Mouse (Mus musculus) hindbrain, embryonic 14.5 days (tissue): ENCODE results near the gene Pard3. TPM values are rescaled to one million over a fixed set of nuclear protein-coding genes. Genes with fewer than 3 reads are reported as not detected.
A peak's percentile ranks its signal among the peaks of the same experiment; 100 is the strongest.

ENCODE experiments used
- ATAC-seq: fragments of 200-750 bp; cut with Nextera tagmentation; 2 replicates; pipeline ENCODE4 v1.8.0; 2017; ENCODE audit warnings: moderate number of reproducible peaks, mild to moderate bottlenecking, moderate TSS enrichment, moderate library complexity; ENCODE audit not compliant: low FRiP score
- DNase-seq: peaks from one replicate; pipeline ENCODE4 v3.0.0-alpha.2; 2015; ENCODE audit warnings: low spot score
- H3K27ac ChIP-seq: fragments of 300-500 bp; sonication (generic); 2 replicates; pipeline ENCODE4 v1.5.1; 2014; ENCODE audit warnings: mild to moderate bottlenecking, moderate library complexity
- H3K27me3 ChIP-seq: fragments of 300-500 bp; sonication (generic); 2 replicates; pipeline ENCODE4 v1.6.1; 2014; ENCODE audit warnings: mild to moderate bottlenecking, low read length, mixed read lengths; ENCODE audit not compliant: control insufficient read depth, insufficient read depth
- H3K36me3 ChIP-seq: fragments of 300-500 bp; sonication (generic); replicated peaks from 2 replicates; pipeline ENCODE4 v1.6.1; 2014; ENCODE audit not compliant: control insufficient read depth, insufficient read depth
- H3K4me1 ChIP-seq: fragments of 300-500 bp; sonication (generic); replicated peaks from 2 replicates; pipeline ENCODE4 v1.6.1; 2014; ENCODE audit warnings: antibody characterized with exemption, low read length, mixed read lengths; ENCODE audit not compliant: control insufficient read depth, insufficient read depth
- H3K4me2 ChIP-seq: fragments of 300-500 bp; sonication (generic); replicated peaks from 2 replicates; pipeline ENCODE4 v1.6.1; 2014; ENCODE audit warnings: mild to moderate bottlenecking, moderate library complexity
- H3K4me3 ChIP-seq: fragments of 300-500 bp; sonication (generic); replicated peaks from 2 replicates; pipeline ENCODE4 v1.5.1; 2014; ENCODE audit warnings: mild to moderate bottlenecking, low read length
- H3K9ac ChIP-seq: fragments of 300-500 bp; sonication (generic); 2 replicates; pipeline ENCODE4 v1.6.1; 2014
- H3K9me3 ChIP-seq: fragments of 300-500 bp; sonication (generic); 2 replicates; pipeline ENCODE4 v1.6.1; 2016; ENCODE audit warnings: low read length; ENCODE audit not compliant: control insufficient read depth
- WGBS: fragments of 180-500 bp; shearing (Covaris S2); extraction: QIAGEN DNeasy Blood & Tissue Kit; methylation state at CpG from one replicate; pipeline ENCODE4 v1.1.7; 2014; 5-methylcytosine and 5-hydroxymethylcytosine counted together
- polyA plus RNA-seq: library from polyadenylated mRNA; unstranded; fragments of >200 nt; fragmentation: Nextera tagmentation; extraction: Ambion mirVana; gene quantifications from 2 replicates; pipeline ENCODE4 v1.2.1, GENCODE M21; 2014

Pard3 gene
- polyA plus RNA-seq, 1 experiment from 2014 or later, result 25.5 TPM

GRCm38 (mm10) chr8:127118373-127118861 lies 54.7 kb downstream of the Pard3 start:
- no peaks in the 10 kb centered on the region for H3K9me3 ChIP-seq
- no peak overlapping the region for H3K27ac ChIP-seq
- 67% methylated on average over 11 of the region's 11 CpGs for WGBS
- H3K4me1 ChIP-seq, result peaks cover 9% of the 10 kb centered on the region
- no peak overlapping the region for H3K9ac ChIP-seq
- H3K4me3 ChIP-seq, result no peak overlapping the region
- DNase-seq (no peak), ATAC-seq (no peak)
- H3K27me3 ChIP-seq, result no peaks in the 10 kb centered on the region
- no peaks in the 10 kb centered on the region for H3K36me3 ChIP-seq
- H3K4me2 ChIP-seq, result no peak overlapping the region

GRCm38 (mm10) chr8:127123391-127123790 lies 59.7 kb downstream of the Pard3 start:
- 92% methylated on average over 3 of the region's 3 CpGs for WGBS
- no peak for ATAC-seq
- H3K4me1 ChIP-seq, result peaks cover 25% of the 10 kb centered on the region

GRCm38 (mm10) chr8:127124795-127125194 lies 61.1 kb downstream of the Pard3 start:
- peaks cover 26% of the 10 kb centered on the region for H3K4me1 ChIP-seq
- H3K9ac ChIP-seq, result no peak overlapping the region
- no peaks in the 10 kb centered on the region for H3K36me3 ChIP-seq
- H3K27ac ChIP-seq, result no peak overlapping the region
- H3K4me2 ChIP-seq, result no peak overlapping the region
- H3K27me3 ChIP-seq, result no peaks in the 10 kb centered on the region
- H3K9me3 ChIP-seq, result no peaks in the 10 kb centered on the region
- DNase-seq (no peak), ATAC-seq (no peak)
- WGBS, result 41% methylated on average over 8 of the region's 8 CpGs
- H3K4me3 ChIP-seq, result no peak overlapping the region

More at GRCm38 (mm10) chr8:127123391-127123790, 59.7 kb downstream of the Pard3 start:
- Histone ChIP-seq H3K4me3 (no peak overlapping the region), H3K4me2 (no peak overlapping the region), H3K27me3 (no peaks in the 10 kb centered on the region), H3K9ac (no peak overlapping the region), H3K36me3 (no peaks in the 10 kb centered on the region), H3K9me3 (no peaks in the 10 kb centered on the region), H3K27ac (no peak overlapping the region)
- no peak for DNase-seq

- Histone ChIP-seq H3K36me3 (no peaks in the 10 kb centered on the region), H3K4me1 (peaks cover 26% of the 10 kb centered on the region), H3K27me3 (no peaks in the 10 kb centered on the region), H3K9ac (no peak overlapping the region), H3K4me3 (no peak overlapping the region), H3K9me3 (no peaks in the 10 kb centered on the region), H3K4me2 (no peak overlapping the region), H3K27ac (no peak overlapping the region)
- DNase-seq (no peak), ATAC-seq (no peak)
- WGBS, result 28% methylated on average over 11 of the region's 11 CpGs
Observed at GRCm38 (mm10) chr8:127125686-127126683, 62.3 kb downstream of the Pard3 start.

GRCm38 (mm10) chr8:127128781-127129396 lies 65.2 kb downstream of the Pard3 start:
- H3K9ac ChIP-seq, result no peak overlapping the region
- no peak for DNase-seq
- H3K4me1 ChIP-seq, result peaks cover 26% of the 10 kb centered on the region

GRCm38 (mm10) chr8:127134327-127134726 lies 70.6 kb downstream of the Pard3 start:
- Histone ChIP-seq H3K36me3 (no peaks in the 10 kb centered on the region), H3K27me3 (no peaks in the 10 kb centered on the region), H3K9me3 (no peaks in the 10 kb centered on the region), H3K4me2 (no peak overlapping the region), H3K4me3 (no peak overlapping the region), H3K9ac (no peak overlapping the region), H3K4me1 (no peaks in the 10 kb centered on the region), H3K27ac (no peak overlapping the region)
- ATAC-seq (no peak), DNase-seq (no peak)
- 85% methylated on average over 5 of the region's 5 CpGs for WGBS

More at GRCm38 (mm10) chr8:127128781-127129396, 65.2 kb downstream of the Pard3 start:
- Histone ChIP-seq H3K4me2 (no peak overlapping the region), H3K4me3 (no peak overlapping the region), H3K27me3 (no peaks in the 10 kb centered on the region), H3K9me3 (no peaks in the 10 kb centered on the region), H3K27ac (no peak overlapping the region), H3K36me3 (no peaks in the 10 kb centered on the region)
- no peak for ATAC-seq
- WGBS, result 41% methylated on average over 8 of the region's 8 CpGs

- Histone ChIP-seq H3K36me3 (no peaks in the 10 kb centered on the region), H3K9me3 (no peaks in the 10 kb centered on the region), H3K4me3 (no peak overlapping the region), H3K9ac (no peak overlapping the region), H3K4me1 (no peaks in the 10 kb centered on the region), H3K4me2 (no peak overlapping the region), H3K27me3 (no peaks in the 10 kb centered on the region), H3K27ac (no peak overlapping the region)
- no peak for ATAC-seq
- WGBS, result 78% methylated on average over 2 of the region's 2 CpGs
- DNase-seq, result no peak
Observed at GRCm38 (mm10) chr8:127136201-127136600, 72.5 kb downstream of the Pard3 start.

GRCm38 (mm10) chr8:127136781-127137180 lies 73.1 kb downstream of the Pard3 start:
- Histone ChIP-seq H3K4me2 (no peak overlapping the region), H3K27ac (no peak overlapping the region), H3K9ac (no peak overlapping the region), H3K9me3 (no peaks in the 10 kb centered on the region), H3K4me1 (no peaks in the 10 kb centered on the region), H3K36me3 (no peaks in the 10 kb centered on the region), H3K4me3 (no peak overlapping the region), H3K27me3 (no peaks in the 10 kb centered on the region)
- 95% methylated on average over 2 of the region's 2 CpGs for WGBS
- no peak for DNase-seq
- no peak for ATAC-seq

GRCm38 (mm10) chr8:127139154-127139553 lies 75.5 kb downstream of the Pard3 start:
- Histone ChIP-seq H3K4me3 (no peak overlapping the region), H3K36me3 (no peaks in the 10 kb centered on the region), H3K9me3 (no peaks in the 10 kb centered on the region), H3K4me1 (no peaks in the 10 kb centered on the region), H3K27ac (no peak overlapping the region), H3K9ac (no peak overlapping the region), H3K27me3 (no peaks in the 10 kb centered on the region), H3K4me2 (no peak overlapping the region)
- 50% methylated on average over 1 of the region's 1 CpGs for WGBS
- ATAC-seq, result no peak; the same call in 1 of the 2 replicates
- DNase-seq, result peak; percentile 81
